Mouse (Mus musculus) heart, adult 2 months (tissue): ENCODE results near the gene Gm49378. TPM values are rescaled to one million over a fixed set of nuclear protein-coding genes. Genes with fewer than 3 reads are reported as not detected.

Source experiments
- DNase-seq, 2 experiments: peaks; one replicate each; pipeline ENCODE4 v3.0.0; 2021
- H3K27ac ChIP-seq: fragments of 200-600 bp; 2 replicates; pipeline ENCODE4 v1.8.1; 2022
- H3K27me3 ChIP-seq: fragments of 200-500 bp; 2 replicates; pipeline ENCODE4 v1.6.1; 2012; ENCODE audit warnings: mild to moderate bottlenecking, low read length, inconsistent platforms, mixed read lengths; ENCODE audit not compliant: control insufficient read depth, insufficient read depth
- H3K36me3 ChIP-seq: fragments of 200-500 bp; 2 replicates; pipeline ENCODE4 v1.6.1; 2012; ENCODE audit warnings: low read length, inconsistent platforms; ENCODE audit not compliant: control insufficient read depth, insufficient read depth
- H3K4me1 ChIP-seq: fragments of 200-500 bp; 2 replicates; pipeline ENCODE4 v1.6.1; 2011; ENCODE audit warnings: low read length; ENCODE audit not compliant: control insufficient read depth, insufficient read depth
- H3K4me3 ChIP-seq: fragments of 200-600 bp; 2 replicates; pipeline ENCODE4 v1.8.1; 2022
- H3K79me2 ChIP-seq: fragments of 200-500 bp; replicated peaks from 2 replicates; pipeline ENCODE4 v1.6.1; 2012; ENCODE audit warnings: mild to moderate bottlenecking, inconsistent platforms, low read length, moderate library complexity, mixed read lengths; ENCODE audit not compliant: control insufficient read depth, insufficient read depth
- H3K9ac ChIP-seq: fragments of 200-500 bp; 2 replicates; pipeline ENCODE4 v1.6.1; 2012; ENCODE audit warnings: low read depth, mild to moderate bottlenecking, control low read depth, inconsistent platforms, low read length, mixed read lengths
- CTCF ChIP-seq: fragments of 200-600 bp; IDR thresholded peaks from 2 replicates; pipeline ENCODE4 v1.8.1; 2022; ENCODE audit warnings: antibody characterized with exemption, mild to moderate bottlenecking, moderate library complexity
- EP300 ChIP-seq: fragments of 200-500 bp; IDR thresholded peaks from 2 replicates; pipeline ENCODE4 v1.6.1; 2011; ENCODE audit warnings: low read depth, low read length, control low read depth; ENCODE audit not compliant: insufficient read depth
- POLR2A ChIP-seq: fragments of 200-500 bp; IDR thresholded peaks from 2 replicates; pipeline ENCODE4 v1.6.1; 2011; ENCODE audit warnings: mild to moderate bottlenecking, low read depth, low read length, control low read depth; ENCODE audit not compliant: insufficient read depth
- WGBS: fragments of 180-500 bp; shearing (Covaris S2); methylation state at CpG from one replicate; pipeline ENCODE4 v1.1.7; 2018; 5-methylcytosine and 5-hydroxymethylcytosine counted together
- intact Hi-C: fragments of 180-260 bp; cut with DNase I; formaldehyde crosslinking; loops from one replicate; pipeline ENCODE4 v1.15.1; 2025
- polyA plus RNA-seq: library from polyadenylated mRNA; depleted of rRNA; stranded (reverse); fragments of >200 nt; gene quantifications from 2 replicates; pipeline ENCODE4 v1.2.3, GENCODE M21; 2012
- total RNA-seq, 2 experiments: library from RNA; stranded (reverse); gene quantifications; 2 replicates each; pipeline ENCODE4 v1.2.3; 2021

The Gm49378 gene
- total and polyA plus RNA-seq, 3 experiments, result 2.5 to 3.8 (median 3.5) TPM

- peak within 1 kb of the TSS; percentile 81 for H3K4me3 ChIP-seq
- H3K9ac ChIP-seq, result peak within 1 kb of the TSS; percentile 98
- H3K27me3 ChIP-seq, result no peaks in the 10 kb centered on the region
- under 1% methylated on average over 33 of the region's 33 CpGs for WGBS
- TF ChIP-seq EP300, result 0 out of 2 replicates have a peak, but pooled peaks have one; percentile 51
- peak; percentile 69; the same call in 1 of the 2 replicates for TF ChIP-seq POLR2A
- TF ChIP-seq CTCF, result no peak
- H3K27ac ChIP-seq, result peak within 1 kb of the TSS; percentile 97
- peak; percentile 91 to 97 for DNase-seq
- H3K4me1 ChIP-seq, result peaks cover 7% of the 10 kb centered on the region
- intact Hi-C loops, result loop anchor here (2.0 kb wide), 1 partner anchor 13 kb away; no protein-coding TSS in a partner anchor
- peaks cover 3% of the 10 kb centered on the region; the same call in 1 of the 2 replicates for H3K79me2 ChIP-seq
- H3K36me3 ChIP-seq, result peaks cover 4% of the 10 kb centered on the region; the same call in 1 of the 2 replicates
Observed at GRCm38 (mm10) chr14:55591331-55591891, 46.3 kb downstream of the Gm49378 start, which contains the start of gene Rnf31. Rnf31 (plus strand) TSS chr14:55591708.

- H3K4me1 ChIP-seq, result peaks cover 7% of the 10 kb centered on the region
- H3K27ac ChIP-seq, result peak within 1 kb of the TSS; percentile 97
- WGBS, result under 1% methylated on average over 22 of the region's 22 CpGs
- peak within 1 kb of the TSS; percentile 98 for H3K9ac ChIP-seq
- peak; percentile 84 for TF ChIP-seq POLR2A
- TF ChIP-seq EP300, result no peak
- H3K4me3 ChIP-seq, result peak within 1 kb of the TSS; percentile 81
- DNase-seq, result peak; percentile 93 to 96
- H3K79me2 ChIP-seq, result peaks cover 3% of the 10 kb centered on the region; the same call in 1 of the 2 replicates
- H3K27me3 ChIP-seq, result no peaks in the 10 kb centered on the region
- intact Hi-C loops, result loop anchor here (2.0 kb wide), 1 partner anchor 14 kb away; no protein-coding TSS in a partner anchor
- H3K36me3 ChIP-seq, result peaks cover 4% of the 10 kb centered on the region; the same call in 1 of the 2 replicates
Observed at GRCm38 (mm10) chr14:55590748-55591330, 46.9 kb downstream of the Gm49378 start, which contains the start of gene Psme2. Psme2 (minus strand) TSS chr14:55591113.

DNA sequence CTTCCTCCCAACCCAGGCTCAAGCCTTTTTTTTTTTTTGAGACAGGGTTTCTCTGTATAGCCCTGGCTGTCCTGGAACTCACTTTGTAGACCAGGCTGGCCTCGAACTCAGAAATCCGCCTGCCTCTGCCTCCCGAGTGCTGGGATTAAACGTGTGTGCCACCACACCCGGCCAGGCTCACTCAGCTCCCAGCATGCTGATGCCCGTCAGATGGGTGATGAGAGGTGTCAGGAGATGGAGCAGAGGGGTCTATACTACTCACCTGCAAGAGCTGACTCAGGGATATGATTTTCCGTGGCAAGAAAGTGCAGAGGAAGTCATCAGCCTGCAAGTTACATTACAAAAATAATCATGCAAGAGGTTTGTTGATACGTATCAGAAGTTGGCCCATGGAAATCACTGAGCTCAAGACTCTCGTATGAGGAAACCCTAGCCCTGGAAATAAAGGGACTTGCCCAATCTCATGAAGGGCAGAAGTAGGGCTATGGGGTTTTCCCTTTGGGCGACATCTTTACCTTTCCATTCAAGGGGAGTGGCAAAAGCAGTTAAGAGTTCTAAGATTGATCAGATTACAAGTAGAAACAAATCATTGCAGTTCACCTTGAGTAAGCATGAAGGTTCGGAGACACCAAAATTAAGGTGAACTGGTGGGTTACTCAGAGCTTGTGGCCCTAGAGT lies 47.8 kb downstream of the Gm49378 start:
- Histone ChIP-seq H3K79me2 (peaks cover 3% of the 10 kb centered on the region; the same call in 1 of the 2 replicates), H3K36me3 (peaks cover 4% of the 10 kb centered on the region; the same call in 1 of the 2 replicates), H3K27ac (peak overlapping the region; percentile 84), H3K27me3 (no peaks in the 10 kb centered on the region), H3K4me1 (peaks cover 10% of the 10 kb centered on the region), H3K9ac (peak overlapping the region; percentile 81), H3K4me3 (peak overlapping the region; percentile 81)
- intact Hi-C loops, result loop anchor here (2.0 kb wide), 1 partner anchor 15 kb away; no protein-coding TSS in a partner anchor
- no peak for TF ChIP-seq POLR2A
- no peak for TF ChIP-seq EP300
- TF ChIP-seq CTCF, result no peak
- WGBS, result 70% methylated on average over 11 of the region's 11 CpGs
- DNase-seq, result no peak

- DNase-seq, result no peak
- intact Hi-C loops, result no loop called here
- no peaks in the 10 kb centered on the region for H3K27me3 ChIP-seq
- TF ChIP-seq POLR2A, result no peak
- no peak for TF ChIP-seq EP300
- no peak overlapping the region for H3K27ac ChIP-seq
- H3K79me2 ChIP-seq, result 0 out of 2 replicates have a peak, but pooled peaks cover 2% of the 10 kb centered on the region
- H3K4me1 ChIP-seq, result peaks cover 10% of the 10 kb centered on the region
- 90% methylated on average over 5 of the region's 5 CpGs for WGBS
- no peak overlapping the region for H3K4me3 ChIP-seq
- peaks cover 4% of the 10 kb centered on the region; the same call in 1 of the 2 replicates for H3K36me3 ChIP-seq
- H3K9ac ChIP-seq, result no peak overlapping the region
Observed at GRCm38 (mm10) chr14:55589271-55589670, 48.4 kb downstream of the Gm49378 start.

DNA sequence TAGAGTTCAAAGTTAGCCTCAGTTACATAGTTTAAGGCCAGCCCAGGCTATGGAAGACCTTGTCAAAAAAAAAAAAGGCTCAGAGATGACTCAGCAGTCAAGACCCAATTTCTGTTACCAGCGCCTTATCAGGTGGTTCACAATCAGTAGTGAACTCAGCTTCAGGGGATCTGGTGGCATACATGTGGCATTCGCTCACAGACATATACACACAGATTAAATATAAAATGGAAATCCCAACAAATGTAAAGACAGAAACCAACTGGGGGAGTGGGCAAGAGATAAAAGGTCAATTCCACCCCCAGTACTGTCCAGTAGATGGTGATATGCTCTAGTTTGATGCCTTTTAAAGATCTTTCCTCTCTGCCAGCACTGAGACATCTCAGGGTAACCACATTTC lies 51.5 kb downstream of the Gm49378 start:
- Histone ChIP-seq H3K9ac (no peak overlapping the region), H3K4me3 (no peak overlapping the region), H3K36me3 (peaks cover 4% of the 10 kb centered on the region; the same call in 1 of the 2 replicates), H3K27ac (no peak overlapping the region; the same call in 1 of the 2 replicates), H3K27me3 (no peaks in the 10 kb centered on the region), H3K79me2 (no peaks in the 10 kb centered on the region), H3K4me1 (peaks cover 3% of the 10 kb centered on the region)
- TF ChIP-seq EP300 (no peak), CTCF (no peak), POLR2A (no peak)
- intact Hi-C loops, result no loop called here
- no peak for DNase-seq
- WGBS, result 99% methylated on average over 2 of the region's 2 CpGs
